Mouse (Mus musculus) erythroblast, embryonic 14.5 days (primary cell): ENCODE data around the gene Kcnrg.

Experiments used
- GATA1 ChIP-seq: IDR thresholded peaks from 2 replicates; pipeline ENCODE4 v1.6.1; 2012; ENCODE audit warnings: low read length, inconsistent platforms, mixed read lengths
- TAL1 ChIP-seq: IDR thresholded peaks from 3 replicates; pipeline ENCODE4 v1.6.1; 2012; ENCODE audit warnings: low read length, inconsistent platforms, mixed read lengths

- no peak for TF ChIP-seq GATA1
- TF ChIP-seq TAL1: no peak
Measured at GRCm38 (mm10) chr14:61572131-61572530, 35.1 kb upstream of the Kcnrg start.
